Mouse (Mus musculus) liver, adult 2 months (tissue): ENCODE measurements at regions not wholly inside any gene's neighbourhood (a gene's known extent, or its start where the extent isn't known, plus 50 kb on each side); places are given as distances from the start of the nearest gene placed in this dataset.

Experiments used
- CTCF ChIP-seq: fragments of 200-500 bp; IDR thresholded peaks from 2 replicates; pipeline ENCODE4 v1.5.1; 2011; ENCODE audit warnings: low read depth, low read length, control low read depth
- POLR2A ChIP-seq: fragments of 200-500 bp; IDR thresholded peaks from 2 replicates; pipeline ENCODE4 v1.6.1; 2011; ENCODE audit warnings: low read length, control low read depth; ENCODE audit not compliant: insufficient read depth; ENCODE audit errors: extremely low read depth

DNA sequence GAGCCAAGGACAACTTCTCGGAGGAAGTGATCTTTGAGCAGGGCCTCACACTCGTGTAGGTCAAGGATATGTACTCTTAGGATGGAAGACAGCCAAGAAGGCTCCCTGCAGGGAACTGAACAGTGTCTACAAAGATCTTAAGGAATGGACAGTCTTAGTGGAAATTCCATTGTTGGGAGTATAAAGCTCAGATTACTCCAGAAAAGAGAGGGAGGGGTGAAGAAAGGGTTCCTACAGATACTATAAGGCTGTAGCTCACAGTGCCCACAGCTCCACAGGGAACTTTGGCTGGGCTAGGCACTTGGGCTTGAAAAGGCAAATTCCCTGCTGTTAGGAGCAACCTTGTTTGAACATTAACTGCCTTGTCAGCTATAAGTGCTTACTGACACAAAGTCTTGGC lies 85.6 kb upstream of the Slc1a4 start:
- TF ChIP-seq POLR2A, result no peak
- TF ChIP-seq CTCF, result no peak
